Mouse (Mus musculus): Measurements from ENCODE around the gene Hagh.

GRCm38 (mm10) chr17:24799476-24799875, 40.5 kb upstream of the Hagh start:
- TF ChIP-seq CTCF (IDR thresholded peaks at IDR 0.05; ENCODE audit: low read depth) (no peak), EP300 (IDR thresholded peaks at IDR 0.05; ENCODE audit: low read depth) (no peak)

Measured in liver, postnatal 0 days (tissue).